22 mouse cellular contexts compared by ENCODE assay signal in genomic region chr16:14003386-14004130, GRCm38 (mm10). TPM values are rescaled to one million over a fixed set of nuclear protein-coding genes. Genes with fewer than 3 reads are reported as not detected.
DNase-seq lines count a peak whose midpoint lies in the region; ATAC-seq lines count a peak whose summit lies in the region.
"Had no signal": no experiment of that assay in that cellular context is flagged by ENCODE, and none has a peak within 500 bp of the region (broad histone marks: within the 10 kb centered on the region; RNA-seq: fewer than 3 reads in every experiment).

No protein-coding gene starts in this region.

- intact Hi-C loops in heart, postnatal 14 days (cut with DNase I): no loop called here

- no peaks in the 10 kb centered on the region for H3K9me3 ChIP-seq in kidney, embryonic 14.5 days (ENCODE audit: control insufficient read depth, low read length)
- no peaks in the 10 kb centered on the region for H3K9me3 ChIP-seq in intestine, embryonic 15.5 days
- H3K9me3 ChIP-seq in kidney, embryonic 15.5 days (replicated peaks): no peaks in the 10 kb centered on the region
- H3K9me3 ChIP-seq in stomach, embryonic 14.5 days (ENCODE audit: control insufficient read depth, low read depth, low read length): no peaks in the 10 kb centered on the region
- H3K9me3 ChIP-seq: embryonic facial prominence, embryonic 15.5 days; forebrain, embryonic 10.5 days; heart, embryonic 15.5 days; hindbrain, embryonic 12.5 days; limb, embryonic 12.5 days; midbrain, embryonic 12.5 days; neural tube, embryonic 13.5 days had no signal

- DNase-seq in kidney, adult 11 months: peak; percentile 76
- no peak for DNase-seq in adrenal gland, postnatal 4 days (ENCODE audit: low spot score in 2 of 2)
- DNase-seq in heart, postnatal 4 days: no peak
- DNase-seq in heart, postnatal 14 days: no peak
- DNase-seq: cerebellum, adult 9-10 months; heart, adult 2 months; lung, postnatal 4 days; right cerebral cortex, postnatal 14 days; thymus, adult 18-20 months had no signal

- no peaks in the 10 kb centered on the region for H3K36me3 ChIP-seq in kidney, embryonic 14.5 days (ENCODE audit: control insufficient read depth, insufficient read depth, low read length)
- H3K36me3 ChIP-seq in intestine, embryonic 15.5 days: no peaks in the 10 kb centered on the region
- no peaks in the 10 kb centered on the region for H3K36me3 ChIP-seq in kidney, embryonic 15.5 days
- H3K36me3 ChIP-seq in stomach, embryonic 14.5 days (ENCODE audit: control insufficient read depth, insufficient read depth, low read length): no peaks in the 10 kb centered on the region
- H3K36me3 ChIP-seq: embryonic facial prominence, embryonic 15.5 days; forebrain, embryonic 10.5 days; heart, embryonic 15.5 days; hindbrain, embryonic 12.5 days; limb, embryonic 12.5 days; midbrain, embryonic 12.5 days; neural tube, embryonic 13.5 days had no signal

- 59% methylated on average over 8 of the region's 8 CpGs for WGBS in kidney, embryonic 14.5 days
- WGBS in intestine, embryonic 15.5 days: 53% methylated on average over 8 of the region's 8 CpGs
- WGBS in kidney, embryonic 15.5 days: 60% methylated on average over 8 of the region's 8 CpGs
- 53% methylated on average over 8 of the region's 8 CpGs for WGBS in stomach, embryonic 14.5 days

- H3K4me2 ChIP-seq in kidney, embryonic 14.5 days (replicated peaks; ENCODE audit: low read depth, low read length): no peak overlapping the region
- no peak overlapping the region for H3K4me2 ChIP-seq in intestine, embryonic 15.5 days (replicated peaks)
- H3K4me2 ChIP-seq in kidney, embryonic 15.5 days: no peak overlapping the region
- H3K4me2 ChIP-seq in stomach, embryonic 14.5 days (replicated peaks; ENCODE audit: low read depth, low read length): no peak overlapping the region
- H3K4me2 ChIP-seq: embryonic facial prominence, embryonic 15.5 days; heart, embryonic 15.5 days; hindbrain, embryonic 12.5 days; limb, embryonic 12.5 days; midbrain, embryonic 12.5 days; neural tube, embryonic 13.5 days had no signal

- no peak overlapping the region for H3K27ac ChIP-seq in kidney, embryonic 14.5 days (ENCODE audit: low read depth, low read length)
- no peak overlapping the region for H3K27ac ChIP-seq in intestine, embryonic 15.5 days
- H3K27ac ChIP-seq in kidney, embryonic 15.5 days: 0 out of 2 replicates have a peak overlapping the region, but pooled peaks have one; percentile 24
- H3K27ac ChIP-seq in stomach, embryonic 14.5 days (ENCODE audit: low read length): peak overlapping the region; percentile 40; the same call in 1 of the 2 replicates
- H3K27ac ChIP-seq: embryonic facial prominence, embryonic 15.5 days; forebrain, embryonic 10.5 days; heart, adult 2 months; heart, embryonic 15.5 days; hindbrain, embryonic 12.5 days; left cerebral cortex, adult 2 months; limb, embryonic 12.5 days; midbrain, embryonic 12.5 days; neural tube, embryonic 13.5 days had no signal

- no peak overlapping the region for H3K4me3 ChIP-seq in kidney, embryonic 14.5 days (ENCODE audit: low read length)
- H3K4me3 ChIP-seq in intestine, embryonic 15.5 days (replicated peaks): no peak overlapping the region
- no peak overlapping the region for H3K4me3 ChIP-seq in kidney, embryonic 15.5 days (replicated peaks)
- no peak overlapping the region for H3K4me3 ChIP-seq in stomach, embryonic 14.5 days (ENCODE audit: low read depth, low read length)
- H3K4me3 ChIP-seq: embryonic facial prominence, embryonic 15.5 days; forebrain, embryonic 10.5 days; heart, adult 2 months; heart, embryonic 15.5 days; hindbrain, embryonic 12.5 days; left cerebral cortex, adult 2 months; limb, embryonic 12.5 days; midbrain, embryonic 12.5 days; neural tube, embryonic 13.5 days had no signal

- no peaks in the 10 kb centered on the region for H3K27me3 ChIP-seq in kidney, embryonic 14.5 days (ENCODE audit: control insufficient read depth, insufficient read depth, low read length)
- no peaks in the 10 kb centered on the region for H3K27me3 ChIP-seq in intestine, embryonic 15.5 days (replicated peaks)
- no peaks in the 10 kb centered on the region for H3K27me3 ChIP-seq in kidney, embryonic 15.5 days
- H3K27me3 ChIP-seq in stomach, embryonic 14.5 days (ENCODE audit: control insufficient read depth, insufficient read depth, low read length): no peaks in the 10 kb centered on the region
- H3K27me3 ChIP-seq: embryonic facial prominence, embryonic 15.5 days; heart, embryonic 15.5 days; hindbrain, embryonic 12.5 days; limb, embryonic 12.5 days; midbrain, embryonic 12.5 days; neural tube, embryonic 13.5 days had no signal

- H3K9ac ChIP-seq in kidney, embryonic 14.5 days (ENCODE audit: low read depth, low read length): no peak overlapping the region
- H3K9ac ChIP-seq in intestine, embryonic 15.5 days: no peak overlapping the region
- H3K9ac ChIP-seq in kidney, embryonic 15.5 days: no peak overlapping the region
- no peak overlapping the region for H3K9ac ChIP-seq in stomach, embryonic 14.5 days (replicated peaks; ENCODE audit: low read depth, low read length)
- H3K9ac ChIP-seq: embryonic facial prominence, embryonic 15.5 days; heart, embryonic 15.5 days; hindbrain, embryonic 12.5 days; limb, embryonic 12.5 days; midbrain, embryonic 12.5 days; neural tube, embryonic 13.5 days had no signal

- H3K4me1 ChIP-seq in kidney, embryonic 14.5 days (ENCODE audit: control insufficient read depth, insufficient read depth, low read length): no peaks in the 10 kb centered on the region
- no peaks in the 10 kb centered on the region for H3K4me1 ChIP-seq in intestine, embryonic 15.5 days (replicated peaks)
- peaks cover 4% of the 10 kb centered on the region; the same call in 1 of the 2 replicates for H3K4me1 ChIP-seq in kidney, embryonic 15.5 days
- no peaks in the 10 kb centered on the region for H3K4me1 ChIP-seq in stomach, embryonic 14.5 days (ENCODE audit: control insufficient read depth, insufficient read depth, low read length)
- H3K4me1 ChIP-seq: hindbrain, embryonic 12.5 days; limb, embryonic 12.5 days; midbrain, embryonic 12.5 days; neural tube, embryonic 13.5 days had no signal

- no peak for ATAC-seq in kidney, embryonic 14.5 days (ENCODE audit: low FRiP score, low TSS enrichment)
- ATAC-seq in intestine, embryonic 15.5 days: peak; percentile 64
- no peak for ATAC-seq in kidney, embryonic 15.5 days (replicated peaks; ENCODE audit: low FRiP score)
- peak; percentile 61 for ATAC-seq in stomach, embryonic 14.5 days (ENCODE audit: insufficient number of reproducible peaks, insufficient read depth, low FRiP score, low read depth)
- ATAC-seq: inflammation-experienced regulatory T-cells, adult 6 months had no signal

RNA-seq across cellular contexts. Expression of gene Ifitm7, which starts 16.9 kb away (rescaled TPM):
- polyA plus RNA-seq in kidney, embryonic 14.5 days (2014; fragmentation: Nextera tagmentation; extraction: Ambion mirVana): 0.42 TPM in 1 of 2 replicates, not detected in the other
- polyA plus RNA-seq in intestine, embryonic 15.5 days (2015; fragmentation: Nextera tagmentation; extraction: Ambion mirVana): not detected in 2 replicates
- 0.08 TPM in 1 of 2 replicates, not detected in the other for polyA plus RNA-seq in kidney, embryonic 15.5 days (2015; fragmentation: Nextera tagmentation; extraction: Ambion mirVana)
- polyA plus RNA-seq in stomach, embryonic 14.5 days (2014; fragmentation: Nextera tagmentation; extraction: Ambion mirVana): not detected in 2 replicates
- under 1 TPM; 0.39 to 0.87 TPM for total RNA-seq in adrenal gland, postnatal 4 days (2021)
- total RNA-seq in heart, postnatal 4 days (2021): not detected
- not detected for total RNA-seq in heart, postnatal 14 days (2021)
- total RNA-seq: heart, adult 2 months had no signal
- polyA plus RNA-seq: heart, adult 2 months; heart, embryonic 15.5 days had no signal

RNA-seq across cellular contexts. Expression of gene 2900011O08Rik, which starts 17.2 kb away (rescaled TPM):
- polyA plus RNA-seq in kidney, embryonic 14.5 days (2014; fragmentation: Nextera tagmentation; extraction: Ambion mirVana): 1.5 and 1.7 TPM in 2 replicates
- polyA plus RNA-seq in intestine, embryonic 15.5 days (2015; fragmentation: Nextera tagmentation; extraction: Ambion mirVana): 2.1 TPM in 2 replicates
- polyA plus RNA-seq in kidney, embryonic 15.5 days (2015; fragmentation: Nextera tagmentation; extraction: Ambion mirVana): 1.6 and 2.2 TPM in 2 replicates
- 2.5 and 3.2 TPM in 2 replicates for polyA plus RNA-seq in stomach, embryonic 14.5 days (2014; fragmentation: Nextera tagmentation; extraction: Ambion mirVana)
- total RNA-seq in adrenal gland, postnatal 4 days (2021): 1 to 10 TPM; 2.9 to 4.7 TPM
- total RNA-seq in heart, postnatal 4 days (2021): under 1 TPM in 1 of 2 experiments, not detected in 1; 0.18 TPM
- not detected for total RNA-seq in heart, postnatal 14 days (2021)
- total RNA-seq: heart, adult 2 months had no signal

Comparison
In these comparisons a context has a peak if more than half of its experiments do, and no peak if none do; other contexts are left out.
1. H3K27ac ChIP-seq: peak in kidney, embryonic 15.5 days (single experiment) and stomach, embryonic 14.5 days (single experiment); none in kidney, embryonic 14.5 days (single experiment) and intestine, embryonic 15.5 days (single experiment).
2. ATAC-seq: peak in intestine, embryonic 15.5 days (single experiment) and stomach, embryonic 14.5 days (single experiment); none in kidney, embryonic 14.5 days (single experiment) and kidney, embryonic 15.5 days (single experiment).